Mouse (Mus musculus) stomach, postnatal 0 days (tissue): ENCODE measurements at regions not wholly inside any gene's neighbourhood (a gene's known extent, or its start where the extent isn't known, plus 50 kb on each side); places are given as distances from the start of the nearest gene placed in this dataset.

ENCODE experiments used
- CTCF ChIP-seq: IDR thresholded peaks from 2 replicates; pipeline ENCODE4 v1.5.1; 2016; ENCODE audit warnings: antibody characterized with exemption, low read depth, mild to moderate bottlenecking, moderate library complexity
- EP300 ChIP-seq: optimal IDR thresholded peaks from 2 replicates; pipeline ENCODE3; 2016; ENCODE audit warnings: antibody characterized with exemption

DNA sequence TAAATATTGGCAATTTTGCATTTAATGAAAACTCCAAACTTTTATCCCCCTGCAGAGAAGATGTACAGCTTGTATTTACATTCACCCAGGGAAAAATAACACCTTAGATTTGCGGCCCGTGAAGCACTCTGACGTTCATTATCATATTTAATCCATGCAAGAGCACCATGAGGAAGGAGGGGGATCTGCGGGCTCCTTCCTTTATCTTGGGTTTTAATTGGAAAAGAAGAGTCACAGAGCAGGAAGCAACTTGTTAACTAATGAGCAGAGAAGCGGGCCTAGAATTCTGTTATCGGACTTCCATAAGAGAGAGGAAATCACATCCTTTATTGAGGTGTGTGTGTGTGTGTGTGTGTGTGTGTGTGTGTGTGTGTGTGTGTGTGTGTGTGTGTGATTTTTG is 116.8 kb downstream of the Fam174b start:
- TF ChIP-seq CTCF (no peak), EP300 (no peak)
